Mouse (Mus musculus) thymus, postnatal 36 days (tissue): ENCODE measurements around the gene Gm3047.
"Not testable (repeated sequence)": the region's sequence is repeated elsewhere in the genome, so short reads cannot be mapped to it uniquely, and the experiment has no call there.

Experiments used
- DNase-seq, 2 experiments: peaks; one replicate each; pipeline ENCODE4 v3.0.0; 2022; ENCODE audit warnings: mixed read lengths in 2 of 2

Gene Gm3047

DNA sequence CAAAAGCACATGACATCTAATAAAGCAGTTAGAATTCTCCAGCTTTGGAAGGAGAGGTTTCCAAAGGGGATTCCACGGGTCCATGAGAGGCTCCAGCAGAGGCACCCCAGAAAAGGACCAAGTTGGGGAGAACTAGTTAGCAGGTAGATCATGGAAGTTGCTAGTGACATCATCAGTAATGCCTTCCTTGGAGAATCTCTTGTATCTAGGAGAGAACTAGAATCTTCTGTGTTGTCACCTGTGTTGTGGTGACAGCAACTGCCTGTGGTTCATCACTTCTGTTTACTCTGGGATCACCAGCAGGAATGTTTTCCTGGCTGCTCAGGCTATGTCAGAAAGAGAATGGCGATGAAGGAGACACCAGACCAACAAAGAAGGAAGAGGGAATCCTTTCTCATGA, at the start of gene Gm3047:
TSS of gene Gm3047 (plus strand) at position 301 of the 400 bp plus-strand sequence.
- DNase-seq = not testable (repeated sequence)
